Mouse (Mus musculus) small intestine, adult 2 months (tissue): ENCODE data around the gene Synrg.

Source experiments
- CTCF ChIP-seq: fragments of 200-500 bp; IDR thresholded peaks from 2 replicates; pipeline ENCODE4 v1.5.1; 2012; ENCODE audit warnings: low read depth, mild to moderate bottlenecking, control low read depth, inconsistent platforms, low read length, moderate library complexity, mixed read lengths; ENCODE audit not compliant: insufficient replicate concordance, insufficient read length; ENCODE audit errors: extremely low read depth
- POLR2A ChIP-seq: fragments of 200-500 bp; IDR thresholded peaks from 2 replicates; pipeline ENCODE4 v1.6.1; 2012; ENCODE audit warnings: low read depth, mild to moderate bottlenecking, control low read depth, inconsistent platforms, low read length, moderate library complexity

GRCm38 (mm10) chr11:84081901-84082300 is 117.7 kb downstream of the Synrg start:
- TF ChIP-seq CTCF (no peak), POLR2A (no peak)
